Mouse (Mus musculus): ENCODE measurements around the gene 4930564D02Rik. TPM values are rescaled to one million over a fixed set of nuclear protein-coding genes. Genes with fewer than 3 reads are reported as not detected.

The 4930564D02Rik gene
- not detected in 2 replicates for polyA plus RNA-seq (2015; fragmentation: Nextera tagmentation; extraction: Ambion mirVana)

GRCm38 (mm10) chr3:105066544-105066943 lies at the start of gene 4930564D02Rik:
Gene 4930564D02Rik, plus strand, starts transcription at chr3:105066844.

DNA sequence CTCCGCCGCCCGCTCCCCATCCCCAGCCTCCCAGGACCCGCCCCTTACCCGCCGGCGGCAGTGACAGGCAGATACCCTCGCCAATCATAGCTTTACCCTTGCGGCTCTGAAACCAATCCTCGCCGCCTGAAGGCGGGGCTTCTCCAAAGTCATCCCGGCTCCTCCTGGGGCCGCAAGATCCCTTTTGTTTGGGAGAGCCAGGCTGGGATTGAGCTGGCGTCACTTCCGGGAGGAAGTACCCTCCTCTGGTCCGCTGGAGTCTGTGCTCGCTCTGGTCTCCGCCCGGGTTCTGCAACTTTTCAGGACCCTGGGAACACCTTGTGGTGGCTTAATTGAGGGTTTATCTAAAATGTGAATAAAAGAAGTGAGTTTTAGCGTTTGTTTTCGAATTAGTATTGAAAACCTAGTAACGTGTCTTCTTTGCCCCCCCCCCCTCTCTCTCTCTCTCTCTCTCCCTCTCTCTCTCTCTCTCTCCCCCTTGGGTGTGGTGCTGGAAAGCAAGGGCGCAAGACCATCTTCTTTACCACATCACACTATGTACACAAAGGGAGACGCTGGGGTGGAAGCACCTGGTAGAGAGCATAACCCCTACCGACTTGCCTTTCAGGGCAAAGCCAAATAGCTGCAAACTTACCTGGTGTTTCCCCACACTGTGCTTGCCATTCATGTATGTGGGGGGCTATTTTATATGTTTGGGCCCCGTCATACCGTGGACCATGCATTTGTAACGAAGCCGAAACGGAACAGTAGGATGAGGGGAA lies 13.5 kb upstream of the 4930564D02Rik start, which contains the start of gene Cttnbp2nl:
Gene Cttnbp2nl, minus strand, starts transcription at position 210 of the 761 bp plus-strand sequence.

Other genes with a start within 250 kb of the 4930564D02Rik start
- gene Mov10, start 248.3 kb upstream of the 4930564D02Rik start, polyA plus RNA-seq (2015; fragmentation: Nextera tagmentation; extraction: Ambion mirVana) = 9.7 and 11.6 TPM in 2 replicates
- 24.8 and 31.7 TPM in 2 replicates for gene St7l, start 202.8 kb upstream of the 4930564D02Rik start, polyA plus RNA-seq (2015; fragmentation: Nextera tagmentation; extraction: Ambion mirVana)
- gene Capza1, start 202.3 kb upstream of the 4930564D02Rik start, polyA plus RNA-seq (2015; fragmentation: Nextera tagmentation; extraction: Ambion mirVana) = 89.3 and 96.2 TPM in 2 replicates
- gene Wnt2b, start 104.9 kb upstream of the 4930564D02Rik start, polyA plus RNA-seq (2015; fragmentation: Nextera tagmentation; extraction: Ambion mirVana) = 0.49 and 0.64 TPM in 2 replicates
- 34.1 and 37.4 TPM in 2 replicates for gene Cttnbp2nl, start 13.7 kb upstream of the 4930564D02Rik start, polyA plus RNA-seq (2015; fragmentation: Nextera tagmentation; extraction: Ambion mirVana)

Measured in neural tube, postnatal 0 days (tissue).